Mouse (Mus musculus): ENCODE measurements around the gene Sox6. TPM values are rescaled to one million over a fixed set of nuclear protein-coding genes. Genes with fewer than 3 reads are reported as not detected.

The Sox6 gene
- total and polyA plus RNA-seq, 3 experiments = 2.3 to 162 (median 3.8) TPM

- Histone ChIP-seq H3K27me3 (ENCODE audit: insufficient read depth, low read length) (peaks cover 15% of the 10 kb centered on the region), H3K4me3 (ENCODE audit: low read depth, low read length) (no peak overlapping the region), H3K4me1 (ENCODE audit: insufficient read depth, low read depth, low read length) (no peaks in the 10 kb centered on the region), H3K36me3 (replicated peaks) (no peaks in the 10 kb centered on the region), H3K9me3 (replicated peaks) (no peaks in the 10 kb centered on the region)
- ATAC-seq (ENCODE audit: extremely low read depth, insufficient number of reproducible peaks, low FRiP score, poor library complexity, severe bottlenecking) (no peak), DNase-seq (ENCODE audit: low spot score) (no peak)
- TF ChIP-seq CTCF (IDR thresholded peaks at IDR 0.05; ENCODE audit: low read depth, low read length) = no peak
- TF ChIP-seq POLR2AphosphoS5 (IDR thresholded peaks at IDR 0.05; ENCODE audit: insufficient replicate concordance, low read depth, low read length) = no peak
- TF ChIP-seq TAL1 (conservative IDR thresholded peaks at IDR 0.05; ENCODE audit: low read depth, low read length) = no peak
- TF ChIP-seq GATA2 (IDR thresholded peaks at IDR 0.05; ENCODE audit: borderline replicate concordance, low read depth, low read length) = no peak
- no peak for TF ChIP-seq GATA1 (IDR thresholded peaks at IDR 0.05; ENCODE audit: borderline replicate concordance, low read length)
Observed at GRCm38 (mm10) chr7:116002726-116003125, 35.9 kb downstream of the Sox6 start.

GRCm38 (mm10) chr7:115988109-115988779 lies 50.4 kb downstream of the Sox6 start:
- no peak for TF ChIP-seq CTCF (IDR thresholded peaks at IDR 0.05; ENCODE audit: low read depth, low read length)
- TF ChIP-seq GATA2 (IDR thresholded peaks at IDR 0.05; ENCODE audit: borderline replicate concordance, low read depth, low read length) = no peak
- no peak for TF ChIP-seq TAL1 (conservative IDR thresholded peaks at IDR 0.05; ENCODE audit: low read depth, low read length)
- TF ChIP-seq GATA1 (IDR thresholded peaks at IDR 0.05; ENCODE audit: borderline replicate concordance, low read length) = no peak
- no peak for TF ChIP-seq POLR2AphosphoS5 (IDR thresholded peaks at IDR 0.05; ENCODE audit: insufficient replicate concordance, low read depth, low read length)
- peaks cover 12% of the 10 kb centered on the region for H3K27me3 ChIP-seq (ENCODE audit: insufficient read depth, low read length)
- H3K36me3 ChIP-seq (replicated peaks) = no peaks in the 10 kb centered on the region
- DNase-seq (ENCODE audit: low spot score) = no peak
- no peak for ATAC-seq (ENCODE audit: extremely low read depth, insufficient number of reproducible peaks, low FRiP score, poor library complexity, severe bottlenecking)
- H3K4me3 ChIP-seq (ENCODE audit: low read depth, low read length) = no peak overlapping the region
- H3K4me1 ChIP-seq (ENCODE audit: insufficient read depth, low read depth, low read length) = no peaks in the 10 kb centered on the region
- no peaks in the 10 kb centered on the region for H3K9me3 ChIP-seq (replicated peaks)

- TF ChIP-seq GATA1 (IDR thresholded peaks at IDR 0.05; ENCODE audit: borderline replicate concordance, low read length) (no peak), CTCF (IDR thresholded peaks at IDR 0.05; ENCODE audit: low read depth, low read length) (no peak), POLR2AphosphoS5 (IDR thresholded peaks at IDR 0.05; ENCODE audit: insufficient replicate concordance, low read depth, low read length) (no peak), GATA2 (IDR thresholded peaks at IDR 0.05; ENCODE audit: borderline replicate concordance, low read depth, low read length) (no peak), TAL1 (conservative IDR thresholded peaks at IDR 0.05; ENCODE audit: low read depth, low read length) (no peak)
Observed at GRCm38 (mm10) chr7:115985716-115986115, 52.9 kb downstream of the Sox6 start.

GRCm38 (mm10) chr7:115984076-115984475 lies 54.5 kb downstream of the Sox6 start:
- DNase-seq (ENCODE audit: low spot score) = no peak
- Histone ChIP-seq H3K4me3 (ENCODE audit: low read depth, low read length) (no peak overlapping the region), H3K4me1 (ENCODE audit: insufficient read depth, low read depth, low read length) (no peaks in the 10 kb centered on the region; the same call in 1 of the 2 replicates), H3K9me3 (replicated peaks) (no peaks in the 10 kb centered on the region), H3K27me3 (ENCODE audit: insufficient read depth, low read length) (peaks cover 8% of the 10 kb centered on the region; the same call in 1 of the 2 replicates), H3K36me3 (replicated peaks) (no peaks in the 10 kb centered on the region)
- ATAC-seq (ENCODE audit: extremely low read depth, insufficient number of reproducible peaks, low FRiP score, poor library complexity, severe bottlenecking) = no peak
- TF ChIP-seq TAL1 (conservative IDR thresholded peaks at IDR 0.05; ENCODE audit: low read depth, low read length) (no peak), POLR2AphosphoS5 (IDR thresholded peaks at IDR 0.05; ENCODE audit: insufficient replicate concordance, low read depth, low read length) (no peak)

More at GRCm38 (mm10) chr7:115985716-115986115, 52.9 kb downstream of the Sox6 start:
- DNase-seq (ENCODE audit: low spot score) (no peak), ATAC-seq (ENCODE audit: extremely low read depth, insufficient number of reproducible peaks, low FRiP score, poor library complexity, severe bottlenecking) (no peak)
- Histone ChIP-seq H3K9me3 (replicated peaks) (no peaks in the 10 kb centered on the region), H3K4me3 (ENCODE audit: low read depth, low read length) (no peak overlapping the region), H3K4me1 (ENCODE audit: insufficient read depth, low read depth, low read length) (no peaks in the 10 kb centered on the region), H3K36me3 (replicated peaks) (no peaks in the 10 kb centered on the region), H3K27me3 (ENCODE audit: insufficient read depth, low read length) (peaks cover 8% of the 10 kb centered on the region; the same call in 1 of the 2 replicates)

- no peak overlapping the region for H3K4me3 ChIP-seq (ENCODE audit: low read depth, low read length)
- H3K9me3 ChIP-seq (replicated peaks) = no peaks in the 10 kb centered on the region
- no peaks in the 10 kb centered on the region; the same call in 1 of the 2 replicates for H3K4me1 ChIP-seq (ENCODE audit: insufficient read depth, low read depth, low read length)
- H3K27me3 ChIP-seq (ENCODE audit: insufficient read depth, low read length) = no peaks in the 10 kb centered on the region; the same call in 1 of the 2 replicates
- no peaks in the 10 kb centered on the region for H3K36me3 ChIP-seq (replicated peaks)
- no peak for DNase-seq (ENCODE audit: low spot score)
- no peak; the same call in 1 of the 2 replicates for ATAC-seq (ENCODE audit: extremely low read depth, insufficient number of reproducible peaks, low FRiP score, poor library complexity, severe bottlenecking)
- TF ChIP-seq GATA2 (IDR thresholded peaks at IDR 0.05; ENCODE audit: borderline replicate concordance, low read depth, low read length) (no peak), GATA1 (IDR thresholded peaks at IDR 0.05; ENCODE audit: borderline replicate concordance, low read length) (no peak), CTCF (IDR thresholded peaks at IDR 0.05; ENCODE audit: low read depth, low read length) (no peak), POLR2AphosphoS5 (IDR thresholded peaks at IDR 0.05; ENCODE audit: insufficient replicate concordance, low read depth, low read length) (no peak), TAL1 (conservative IDR thresholded peaks at IDR 0.05; ENCODE audit: low read depth, low read length) (no peak)
Observed at GRCm38 (mm10) chr7:115979813-115980512, 58.6 kb downstream of the Sox6 start.

GRCm38 (mm10) chr7:115974518-115974917 lies 64.1 kb downstream of the Sox6 start:
- ATAC-seq (ENCODE audit: extremely low read depth, insufficient number of reproducible peaks, low FRiP score, poor library complexity, severe bottlenecking) (no peak), DNase-seq (ENCODE audit: low spot score) (no peak)
- Histone ChIP-seq H3K4me3 (ENCODE audit: low read depth, low read length) (no peak overlapping the region), H3K9me3 (replicated peaks) (no peaks in the 10 kb centered on the region), H3K36me3 (replicated peaks) (no peaks in the 10 kb centered on the region), H3K27me3 (ENCODE audit: insufficient read depth, low read length) (peaks cover 18% of the 10 kb centered on the region), H3K4me1 (ENCODE audit: insufficient read depth, low read depth, low read length) (no peaks in the 10 kb centered on the region)
- no peak for TF ChIP-seq GATA2 (IDR thresholded peaks at IDR 0.05; ENCODE audit: borderline replicate concordance, low read depth, low read length)
- no peak for TF ChIP-seq CTCF (IDR thresholded peaks at IDR 0.05; ENCODE audit: low read depth, low read length)
- no peak for TF ChIP-seq GATA1 (IDR thresholded peaks at IDR 0.05; ENCODE audit: borderline replicate concordance, low read length)
- TF ChIP-seq POLR2AphosphoS5 (IDR thresholded peaks at IDR 0.05; ENCODE audit: insufficient replicate concordance, low read depth, low read length) = no peak
- TF ChIP-seq TAL1 (conservative IDR thresholded peaks at IDR 0.05; ENCODE audit: low read depth, low read length) = no peak

Data from G1E (cell line).